Mouse (Mus musculus) small intestine, adult 2 months (tissue): ENCODE data around the gene Ess2.
A peak's percentile ranks its signal among the peaks of the same experiment; 100 is the strongest.

Experiments
- CTCF ChIP-seq: fragments of 200-500 bp; IDR thresholded peaks from 2 replicates; pipeline ENCODE4 v1.5.1; 2012; ENCODE audit warnings: low read depth, mild to moderate bottlenecking, control low read depth, inconsistent platforms, low read length, moderate library complexity, mixed read lengths; ENCODE audit not compliant: insufficient replicate concordance, insufficient read length; ENCODE audit errors: extremely low read depth
- POLR2A ChIP-seq: fragments of 200-500 bp; IDR thresholded peaks from 2 replicates; pipeline ENCODE4 v1.6.1; 2012; ENCODE audit warnings: low read depth, mild to moderate bottlenecking, control low read depth, inconsistent platforms, low read length, moderate library complexity

- 0 out of 2 replicates have a peak, but pooled peaks have one; percentile 50 for TF ChIP-seq POLR2A
- TF ChIP-seq CTCF, result no peak
Measured at GRCm38 (mm10) chr16:17891567-17891959, 19.6 kb downstream of the Ess2 start, which contains the start of gene Gm20518.
